Mouse (Mus musculus) frontal cortex, adult (tissue): Measurements from ENCODE around the gene Ttyh1.
A peak's percentile ranks its signal among the peaks of the same experiment; 100 is the strongest.

Experiments
- ATAC-seq: cut with Nextera tagmentation; 2 replicates; pipeline ENCODE4 v1.9.2; 2017; ENCODE audit warnings: mild to moderate bottlenecking, moderate library complexity, mixed read lengths; ENCODE audit not compliant: low TSS enrichment

Ttyh1 gene

GRCm38 (mm10) chr7:4119344-4119902, at the start of gene Ttyh1:
Ttyh1 (plus strand) TSS chr7:4119408.
- no peak for ATAC-seq

GRCm38 (mm10) chr7:4071066-4071465, 48.1 kb upstream of the Ttyh1 start:
- ATAC-seq: no peak

GRCm38 (mm10) chr7:4073144-4073543, 46.1 kb upstream of the Ttyh1 start:
- no peak for ATAC-seq

GRCm38 (mm10) chr7:4079511-4079910, 39.7 kb upstream of the Ttyh1 start:
- ATAC-seq: no peak

GRCm38 (mm10) chr7:4080552-4080951, 38.7 kb upstream of the Ttyh1 start:
- ATAC-seq: no peak

- no peak for ATAC-seq
Observed at GRCm38 (mm10) chr7:4081706-4082105, 37.5 kb upstream of the Ttyh1 start.

- ATAC-seq: peak; percentile 57; the same call in 1 of the 2 replicates
Observed at GRCm38 (mm10) chr7:4082804-4083203, 36.4 kb upstream of the Ttyh1 start.

GRCm38 (mm10) chr7:4084161-4084560, 35.0 kb upstream of the Ttyh1 start:
- peak; percentile 36; the same call in 1 of the 2 replicates for ATAC-seq

- no peak for ATAC-seq
Observed at GRCm38 (mm10) chr7:4085562-4085961, 33.6 kb upstream of the Ttyh1 start.

- peak; percentile 57 for ATAC-seq
Observed at GRCm38 (mm10) chr7:4087238-4087895, 31.8 kb upstream of the Ttyh1 start.

GRCm38 (mm10) chr7:4087896-4088480, 31.2 kb upstream of the Ttyh1 start:
- ATAC-seq: peak; percentile 58

GRCm38 (mm10) chr7:4088679-4089078, 30.5 kb upstream of the Ttyh1 start:
- no peak for ATAC-seq

- no peak for ATAC-seq
Observed at GRCm38 (mm10) chr7:4091170-4091569, 28.0 kb upstream of the Ttyh1 start.

- no peak for ATAC-seq
Observed at GRCm38 (mm10) chr7:4098301-4098700, 20.9 kb upstream of the Ttyh1 start.

- ATAC-seq: no peak
Observed at GRCm38 (mm10) chr7:4098832-4099231, 20.4 kb upstream of the Ttyh1 start.

- no peak for ATAC-seq
Observed at GRCm38 (mm10) chr7:4101144-4101543, 18.1 kb upstream of the Ttyh1 start.

GRCm38 (mm10) chr7:4103411-4103810, 15.8 kb upstream of the Ttyh1 start:
- no peak; the same call in 1 of the 2 replicates for ATAC-seq

GRCm38 (mm10) chr7:4111766-4112165, 7.4 kb upstream of the Ttyh1 start:
- ATAC-seq: peak; percentile 57; the same call in 1 of the 2 replicates

GRCm38 (mm10) chr7:4117050-4117814, 2.0 kb upstream of the Ttyh1 start:
- ATAC-seq: 0 out of 2 replicates have a peak, but pooled peaks have one; percentile 14

GRCm38 (mm10) chr7:4119976-4120921, 1.0 kb downstream of the Ttyh1 start:
- ATAC-seq: peak; percentile 38

- ATAC-seq: no peak
Observed at GRCm38 (mm10) chr7:4122076-4122768, 3.0 kb downstream of the Ttyh1 start.
